Mouse (Mus musculus): ENCODE measurements at regions not wholly inside any gene's neighbourhood (a gene's known extent, or its start where the extent isn't known, plus 50 kb on each side); places are given as distances from the start of the nearest gene placed in this dataset.

- DNase-seq (ENCODE audit: extremely low read depth): no peak
- no peaks in the 10 kb centered on the region for H3K79me2 ChIP-seq (replicated peaks; ENCODE audit: control insufficient read depth, extremely low read depth, insufficient read depth, poor library complexity, severe bottlenecking)
- no peak overlapping the region for H3K4me2 ChIP-seq (ENCODE audit: insufficient read depth, low read depth, poor library complexity, severe bottlenecking)
- H3K4me1 ChIP-seq (ENCODE audit: control insufficient read depth in 1 of 2, insufficient read depth in 2 of 2): no peaks in the 10 kb centered on the region
- H3K4me3 ChIP-seq (replicated peaks in 1 of 3; ENCODE audit: low read depth in 2 of 3, low read length in 2 of 3, poor library complexity in 1 of 3): no peak overlapping the region
- in situ Hi-C loops (cut with MboI; ENCODE audit: low pct_ligation_motif_present, low pct_unique_long_range_greater_than_20kb, low sequenced_read_pairs) (no loop called here), dilution Hi-C loops (cut with MboI; ENCODE audit: extremely low pct_ligation_motif_present, extremely low pct_unique_long_range_greater_than_20kb, low sequenced_read_pairs) (no loop called here)
- no peak for TF ChIP-seq GABPA (IDR thresholded peaks at IDR 0.05; ENCODE audit: insufficient replicate concordance, low read depth, low read length)
- TF ChIP-seq CHD2 (IDR thresholded peaks at IDR 0.05; ENCODE audit: low read length): no peak
- TF ChIP-seq CHD1 (IDR thresholded peaks at IDR 0.05; ENCODE audit: low read depth, low read length): no peak
- no peak for TF ChIP-seq MAX (IDR thresholded peaks at IDR 0.05; ENCODE audit: low read length)
- TF ChIP-seq RCOR1 (conservative IDR thresholded peaks at IDR 0.05; ENCODE audit: low read depth, low read length): no peak
- TF ChIP-seq EP300 (IDR thresholded peaks at IDR 0.05; ENCODE audit: low read length): no peak
- H3K9me3 ChIP-seq (replicated peaks; ENCODE audit: low read length): no peaks in the 10 kb centered on the region
- H3K27ac ChIP-seq (ENCODE audit: insufficient read depth, low read depth): no peak overlapping the region
- no peaks in the 10 kb centered on the region for H3K36me3 ChIP-seq (replicated peaks in 1 of 2; ENCODE audit: control insufficient read depth in 1 of 2, insufficient read depth in 1 of 2, low read length in 1 of 2)
- H3K27me3 ChIP-seq (replicated peaks): no peaks in the 10 kb centered on the region
- H3K9ac ChIP-seq (ENCODE audit: insufficient read depth, low read depth): no peak overlapping the region
Observed at GRCm38 (mm10) chr6:143437367-143438271, 270.6 kb downstream of the Etnk1 start.

GRCm38 (mm10) chr6:143438272-143438591, 271.2 kb downstream of the Etnk1 start:
- no peak overlapping the region for H3K9ac ChIP-seq (ENCODE audit: insufficient read depth, low read depth)
- TF ChIP-seq NRF1 (IDR thresholded peaks at IDR 0.05; ENCODE audit: low read depth, low read length) (no peak), PAX5 (IDR thresholded peaks at IDR 0.05; ENCODE audit: low read length) (no peak), EP300 (IDR thresholded peaks at IDR 0.05; ENCODE audit: low read length) (no peak), POLR2AphosphoS2 (IDR thresholded peaks at IDR 0.05; ENCODE audit: low read depth, low read length) (no peak), SMC3 (IDR thresholded peaks at IDR 0.05; ENCODE audit: low read depth, low read length) (no peak)
- H3K27me3 ChIP-seq (replicated peaks): no peaks in the 10 kb centered on the region
- H3K27ac ChIP-seq (ENCODE audit: insufficient read depth, low read depth): no peak overlapping the region
- dilution Hi-C loops (cut with MboI; ENCODE audit: extremely low pct_ligation_motif_present, extremely low pct_unique_long_range_greater_than_20kb, low sequenced_read_pairs): no loop called here
- no peaks in the 10 kb centered on the region for H3K36me3 ChIP-seq (replicated peaks in 1 of 2; ENCODE audit: control insufficient read depth in 1 of 2, insufficient read depth in 1 of 2, low read length in 1 of 2)
- DNase-seq (ENCODE audit: extremely low read depth): no peak
- no peak overlapping the region for H3K4me2 ChIP-seq (ENCODE audit: insufficient read depth, low read depth, poor library complexity, severe bottlenecking)
- H3K4me1 ChIP-seq (ENCODE audit: control insufficient read depth in 1 of 2, insufficient read depth in 2 of 2): no peaks in the 10 kb centered on the region
- no peaks in the 10 kb centered on the region for H3K9me3 ChIP-seq (replicated peaks; ENCODE audit: low read length)
- no peak overlapping the region for H3K4me3 ChIP-seq (replicated peaks in 1 of 3; ENCODE audit: low read depth in 2 of 3, low read length in 2 of 3, poor library complexity in 1 of 3)
- in situ Hi-C loops (cut with MboI; ENCODE audit: low pct_ligation_motif_present, low pct_unique_long_range_greater_than_20kb, low sequenced_read_pairs): no loop called here
- no peaks in the 10 kb centered on the region for H3K79me2 ChIP-seq (replicated peaks; ENCODE audit: control insufficient read depth, extremely low read depth, insufficient read depth, poor library complexity, severe bottlenecking)

GRCm38 (mm10) chr6:143439484-143439883, 272.5 kb downstream of the Etnk1 start:
- H3K9ac ChIP-seq (ENCODE audit: insufficient read depth, low read depth): no peak overlapping the region
- no peak overlapping the region for H3K27ac ChIP-seq (ENCODE audit: insufficient read depth, low read depth)
- H3K36me3 ChIP-seq (replicated peaks in 1 of 2; ENCODE audit: control insufficient read depth in 1 of 2, insufficient read depth in 1 of 2, low read length in 1 of 2): no peaks in the 10 kb centered on the region
- no peak overlapping the region for H3K4me2 ChIP-seq (ENCODE audit: insufficient read depth, low read depth, poor library complexity, severe bottlenecking)
- no peak for DNase-seq (ENCODE audit: extremely low read depth)
- no peaks in the 10 kb centered on the region for H3K79me2 ChIP-seq (replicated peaks; ENCODE audit: control insufficient read depth, extremely low read depth, insufficient read depth, poor library complexity, severe bottlenecking)
- no peaks in the 10 kb centered on the region for H3K27me3 ChIP-seq (replicated peaks)
- no peaks in the 10 kb centered on the region for H3K9me3 ChIP-seq (replicated peaks; ENCODE audit: low read length)
- H3K4me1 ChIP-seq (ENCODE audit: control insufficient read depth in 1 of 2, insufficient read depth in 2 of 2): no peaks in the 10 kb centered on the region
- dilution Hi-C loops (cut with MboI; ENCODE audit: extremely low pct_ligation_motif_present, extremely low pct_unique_long_range_greater_than_20kb, low sequenced_read_pairs) (no loop called here), in situ Hi-C loops (cut with MboI; ENCODE audit: low pct_ligation_motif_present, low pct_unique_long_range_greater_than_20kb, low sequenced_read_pairs) (no loop called here)
- TF ChIP-seq ZMIZ1 (IDR thresholded peaks at IDR 0.05; ENCODE audit: low read depth, low read length): no peak
- TF ChIP-seq KAT2A (IDR thresholded peaks at IDR 0.05; ENCODE audit: insufficient replicate concordance, low read length): no peak
- no peak for TF ChIP-seq MAZ (IDR thresholded peaks at IDR 0.05; ENCODE audit: low read depth, low read length)
- no peak for TF ChIP-seq SMC3 (IDR thresholded peaks at IDR 0.05; ENCODE audit: low read depth, low read length)
- TF ChIP-seq BHLHE40 (IDR thresholded peaks at IDR 0.05; ENCODE audit: low read depth, low read length): no peak
- TF ChIP-seq ETS1 (conservative IDR thresholded peaks at IDR 0.05; ENCODE audit: low read depth, low read length): no peak
- no peak for TF ChIP-seq ZNF384 (IDR thresholded peaks at IDR 0.05; ENCODE audit: low read depth, low read length)
- no peak for TF ChIP-seq POLR2A (IDR thresholded peaks at IDR 0.05; ENCODE audit: low read depth, low read length)
- TF ChIP-seq TBP (conservative IDR thresholded peaks at IDR 0.05; ENCODE audit: low read depth, low read length): no peak
- TF ChIP-seq RCOR1 (conservative IDR thresholded peaks at IDR 0.05; ENCODE audit: low read depth, low read length): no peak
- no peak overlapping the region for H3K4me3 ChIP-seq (replicated peaks in 1 of 3; ENCODE audit: low read depth in 2 of 3, low read length in 2 of 3, poor library complexity in 1 of 3)

Data from CH12.LX (cell line).